Mouse (Mus musculus) retina, embryonic 14.5 days (tissue): ENCODE measurements at regions not wholly inside any gene's neighbourhood (a gene's known extent, or its start where the extent isn't known, plus 50 kb on each side); places are given as distances from the start of the nearest gene placed in this dataset.

ENCODE experiments used
- DNase-seq: peaks from one replicate; pipeline ENCODE4 v3.0.0-alpha.2; 2015; ENCODE audit warnings: low spot score

DNA sequence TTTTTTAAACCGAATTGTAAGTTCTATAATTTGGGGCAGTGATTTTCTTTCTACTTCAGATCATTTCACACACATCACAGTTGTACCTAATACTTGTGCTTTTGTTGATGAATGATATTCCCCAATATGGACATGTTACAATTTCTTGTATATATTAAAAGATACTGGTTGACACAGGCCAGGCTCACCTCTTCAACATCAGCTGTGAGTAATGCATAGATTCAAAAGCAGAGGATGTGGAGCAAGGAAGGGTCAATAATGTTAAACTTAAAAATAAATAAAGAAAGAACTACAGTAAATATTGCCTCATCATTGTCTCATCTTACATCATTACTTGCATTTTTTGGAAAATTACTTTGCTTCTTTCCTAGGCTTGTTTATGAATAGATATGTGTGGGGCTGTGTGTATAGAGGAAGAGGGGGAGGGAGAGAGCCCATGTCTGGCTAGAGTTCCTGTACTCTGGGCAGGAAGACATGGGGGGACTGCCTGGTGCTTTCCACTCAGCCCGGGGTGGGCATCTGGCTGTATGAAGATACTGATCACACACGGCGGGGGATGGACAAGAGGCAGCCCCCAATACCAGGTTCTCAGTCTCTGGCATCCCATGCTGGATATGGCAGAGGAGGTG, 490.1 kb downstream of the Gm6377 start:
- no peak for DNase-seq

DNA sequence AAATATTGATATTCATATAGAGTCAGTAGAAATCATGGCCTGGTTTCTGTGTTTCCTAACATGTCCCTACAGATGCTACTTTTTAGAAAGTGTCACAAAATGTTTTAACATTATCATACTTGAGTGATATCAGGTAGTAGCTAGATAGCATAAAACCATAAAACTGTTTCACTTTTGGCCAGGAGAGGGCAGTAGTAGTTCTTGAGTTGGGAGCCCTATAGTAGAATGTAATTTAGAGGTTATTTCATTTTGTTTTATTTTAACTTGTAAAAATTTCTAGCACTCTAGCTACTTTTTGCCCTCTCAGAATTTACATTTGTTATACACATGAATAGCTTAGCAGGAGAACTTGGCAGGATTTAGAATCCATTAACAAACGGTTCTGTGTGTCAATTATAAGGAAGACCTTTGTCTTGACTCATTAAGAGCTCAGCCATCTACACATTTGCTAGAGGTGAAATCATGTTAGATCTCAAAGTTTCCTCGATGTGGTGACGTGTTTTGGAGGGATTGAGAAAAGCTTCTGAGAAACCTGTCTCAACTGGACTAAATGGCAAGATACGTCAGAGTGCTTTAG, 538.5 kb downstream of the Gm6377 start:
- DNase-seq = peak; percentile 59

DNA sequence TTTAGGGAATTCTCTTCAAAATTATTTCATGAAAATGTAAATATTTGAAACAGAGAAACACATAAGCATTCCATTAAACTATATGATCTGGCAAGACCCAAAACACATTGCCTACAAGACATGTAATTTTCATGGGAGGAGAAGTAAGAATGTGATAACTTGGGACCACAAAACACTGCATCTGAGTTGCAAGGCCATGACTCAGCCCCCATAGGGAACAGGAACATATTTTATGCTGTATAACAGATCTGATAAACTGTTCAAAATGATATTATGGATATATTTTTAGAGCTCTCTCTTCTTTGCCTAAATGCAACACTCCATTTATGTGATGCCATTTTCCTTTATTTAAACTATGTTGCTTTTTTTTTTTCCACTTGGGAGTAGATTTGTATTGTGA, 539.4 kb downstream of the Gm6377 start:
- DNase-seq = no peak
